Mouse (Mus musculus) midbrain, embryonic 15.5 days (tissue): ENCODE data around the gene Gm28051. TPM values are rescaled to one million over a fixed set of nuclear protein-coding genes. Genes with fewer than 3 reads are reported as not detected.

Experiments used
- ATAC-seq: fragments of 200-750 bp; cut with Nextera tagmentation; replicated peaks from 2 replicates; pipeline ENCODE4 v1.8.0; 2017; ENCODE audit warnings: moderate TSS enrichment
- H3K27ac ChIP-seq: fragments of 300-500 bp; sonication (generic); 2 replicates; pipeline ENCODE4 v1.5.1; 2015; ENCODE audit warnings: mild to moderate bottlenecking, inconsistent platforms
- H3K27me3 ChIP-seq: fragments of 300-500 bp; sonication (generic); replicated peaks from 2 replicates; pipeline ENCODE4 v1.6.1; 2015; ENCODE audit warnings: inconsistent platforms
- H3K36me3 ChIP-seq: fragments of 300-500 bp; sonication (generic); replicated peaks from 2 replicates; pipeline ENCODE4 v1.6.1; 2015; ENCODE audit warnings: inconsistent platforms
- H3K4me1 ChIP-seq: fragments of 300-500 bp; sonication (generic); 2 replicates; pipeline ENCODE4 v1.6.1; 2015; ENCODE audit warnings: inconsistent platforms
- H3K4me2 ChIP-seq: fragments of 300-500 bp; sonication (generic); 2 replicates; pipeline ENCODE4 v1.6.1; 2015; ENCODE audit warnings: inconsistent platforms, mild to moderate bottlenecking, moderate library complexity
- H3K4me3 ChIP-seq: fragments of 300-500 bp; sonication (generic); 2 replicates; pipeline ENCODE4 v1.5.1; 2015; ENCODE audit warnings: mild to moderate bottlenecking, inconsistent platforms
- H3K9ac ChIP-seq: fragments of 300-500 bp; sonication (generic); 2 replicates; pipeline ENCODE4 v1.6.1; 2015; ENCODE audit warnings: mild to moderate bottlenecking, inconsistent platforms
- H3K9me3 ChIP-seq: fragments of 300-500 bp; sonication (generic); 2 replicates; pipeline ENCODE4 v1.6.1; 2016; ENCODE audit warnings: inconsistent platforms
- WGBS: fragments of 180-500 bp; shearing (Covaris S2); methylation state at CpG from one replicate; pipeline ENCODE4 v1.1.7; 2015; ENCODE audit warnings: mixed read lengths; 5-methylcytosine and 5-hydroxymethylcytosine counted together
- polyA plus RNA-seq: library from polyadenylated mRNA; unstranded; fragments of >200 nt; fragmentation: Nextera tagmentation; extraction: Ambion mirVana; gene quantifications from 2 replicates; pipeline ENCODE4 v1.2.1, GENCODE M21; 2015

Gene Gm28051
- polyA plus RNA-seq, 1 experiment from 2014 or later: not detected

- Histone ChIP-seq H3K27ac (no peak overlapping the region), H3K4me3 (no peak overlapping the region), H3K4me2 (no peak overlapping the region), H3K4me1 (peaks cover 16% of the 10 kb centered on the region), H3K27me3 (no peaks in the 10 kb centered on the region), H3K36me3 (peaks cover 16% of the 10 kb centered on the region; the same call in 1 of the 2 replicates), H3K9ac (no peak overlapping the region), H3K9me3 (no peaks in the 10 kb centered on the region)
- ATAC-seq: no peak
Measured at GRCm38 (mm10) chr12:102763696-102764095, 6.1 kb upstream of the Gm28051 start.

DNA sequence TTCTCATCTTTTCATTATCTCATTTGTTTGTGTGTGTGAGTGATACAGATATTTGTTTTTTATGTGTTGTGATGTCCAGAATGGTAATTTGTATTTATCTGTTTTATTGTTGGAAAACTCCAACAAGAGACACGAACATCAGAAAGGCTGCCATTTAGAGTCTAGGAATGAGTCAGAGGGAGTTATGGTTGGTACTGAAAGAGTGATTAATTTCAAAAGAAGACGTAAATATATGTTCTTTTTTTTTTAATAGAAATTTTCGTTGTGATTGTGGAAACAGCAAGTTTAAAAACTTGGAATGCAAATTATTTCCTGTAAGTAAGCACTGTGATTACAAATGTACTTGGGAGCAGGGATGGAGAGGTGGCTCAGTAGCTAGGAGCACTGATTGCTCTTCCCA, 4.1 kb upstream of the Gm28051 start:
- Histone ChIP-seq H3K4me2 (no peak overlapping the region), H3K4me3 (no peak overlapping the region), H3K9me3 (no peaks in the 10 kb centered on the region), H3K4me1 (peaks cover 21% of the 10 kb centered on the region), H3K27ac (no peak overlapping the region), H3K27me3 (no peaks in the 10 kb centered on the region), H3K36me3 (peaks cover 12% of the 10 kb centered on the region; the same call in 1 of the 2 replicates), H3K9ac (no peak overlapping the region)
- ATAC-seq: no peak
- WGBS: 95% methylated on average over 3 of the region's 3 CpGs

DNA sequence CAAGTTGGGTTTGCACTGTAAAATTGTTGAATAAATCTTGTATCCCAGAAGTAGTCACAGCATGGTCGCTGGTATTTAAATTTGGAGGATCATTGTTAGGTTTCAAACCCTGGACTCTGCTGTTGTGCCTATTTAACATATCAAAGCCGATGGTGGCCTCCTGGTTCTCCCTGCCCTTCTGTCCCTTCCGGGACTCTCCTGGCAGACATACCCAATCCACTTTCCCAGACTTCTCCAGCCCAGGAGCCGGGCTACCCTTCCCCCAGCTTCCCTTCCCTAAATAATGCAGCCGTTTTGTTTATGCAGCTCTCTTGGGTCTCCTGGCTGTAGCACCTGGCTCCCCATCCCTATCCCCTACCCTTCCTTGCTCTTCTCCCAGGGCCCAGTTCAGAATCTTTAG, 1.4 kb upstream of the Gm28051 start:
- Histone ChIP-seq H3K9ac (peak overlapping the region; percentile 83), H3K4me1 (peaks cover 33% of the 10 kb centered on the region), H3K4me2 (peak overlapping the region; percentile 81), H3K9me3 (no peaks in the 10 kb centered on the region), H3K27ac (no peak overlapping the region), H3K36me3 (peaks cover 4% of the 10 kb centered on the region; the same call in 1 of the 2 replicates), H3K4me3 (peak overlapping the region; percentile 85), H3K27me3 (no peaks in the 10 kb centered on the region)
- no peak for ATAC-seq
- WGBS: 1% methylated on average over 5 of the region's 5 CpGs

DNA sequence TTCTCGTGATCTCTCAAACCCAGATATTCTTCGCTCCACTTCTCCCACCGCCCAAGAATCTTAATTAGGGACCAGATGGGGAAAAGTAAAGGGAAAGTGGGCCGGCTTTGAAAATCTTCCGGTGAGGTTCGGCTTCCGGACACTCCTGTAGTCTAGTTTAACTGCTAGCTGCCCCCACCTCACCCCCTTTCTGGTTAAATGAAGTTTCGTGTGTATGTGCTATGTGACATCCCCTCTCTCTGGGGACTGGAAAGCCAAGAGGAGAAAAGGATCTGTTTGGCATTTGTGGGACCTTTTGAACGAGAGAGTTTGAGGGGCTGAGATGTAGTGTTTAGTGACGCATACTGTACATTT, 815 bp upstream of the Gm28051 start, which contains the start of gene Gm20604:
Gene Gm20604, minus strand, starts transcription at position 270 of the 354 bp plus-strand sequence.
- Histone ChIP-seq H3K27me3 (no peaks in the 10 kb centered on the region), H3K4me3 (peak within 1 kb of the TSS; percentile 85), H3K9ac (peak within 1 kb of the TSS; percentile 83), H3K4me2 (peak within 1 kb of the TSS; percentile 81), H3K9me3 (no peaks in the 10 kb centered on the region), H3K27ac (peak within 1 kb of the TSS; percentile 89), H3K4me1 (peaks cover 33% of the 10 kb centered on the region), H3K36me3 (no peaks in the 10 kb centered on the region; the same call in 1 of the 2 replicates)
- under 1% methylated on average over 10 of the region's 10 CpGs for WGBS
- no peak for ATAC-seq

- Histone ChIP-seq H3K36me3 (no peaks in the 10 kb centered on the region), H3K9ac (peak overlapping the region; percentile 57), H3K4me3 (peak overlapping the region; percentile 85), H3K4me1 (peaks cover 33% of the 10 kb centered on the region), H3K4me2 (peak overlapping the region; percentile 69), H3K27ac (peak overlapping the region; percentile 89), H3K9me3 (no peaks in the 10 kb centered on the region), H3K27me3 (no peaks in the 10 kb centered on the region)
- peak; percentile 90 for ATAC-seq
- WGBS: 1% methylated on average over 46 of the region's 46 CpGs
Measured at GRCm38 (mm10) chr12:102757055-102757688, 393 bp downstream of the Gm28051 start.

DNA sequence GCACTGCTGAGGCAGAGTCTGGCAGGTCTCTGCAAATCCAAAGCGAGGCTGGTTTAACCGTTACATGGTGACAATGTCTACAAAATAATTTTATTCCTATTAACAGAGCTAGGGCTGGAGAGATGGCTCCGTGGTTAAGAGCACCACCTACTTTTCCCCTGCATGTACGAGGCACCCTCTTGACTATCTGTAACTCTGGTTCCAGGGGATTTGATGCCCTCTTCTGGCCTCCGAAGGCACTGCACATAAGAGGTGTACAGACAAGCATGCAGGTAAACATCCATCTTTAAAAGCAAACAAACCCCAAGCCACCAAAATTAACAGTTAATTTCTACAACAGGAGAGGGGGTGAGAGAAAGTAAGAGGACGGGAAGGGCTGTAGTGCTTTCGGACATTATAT, 1.3 kb downstream of the Gm28051 start:
- 88% methylated on average over 7 of the region's 7 CpGs for WGBS
- Histone ChIP-seq H3K9me3 (no peaks in the 10 kb centered on the region), H3K27ac (no peak overlapping the region), H3K4me3 (peak overlapping the region; percentile 85), H3K9ac (no peak overlapping the region), H3K4me2 (peak overlapping the region; percentile 69), H3K27me3 (no peaks in the 10 kb centered on the region), H3K4me1 (peaks cover 33% of the 10 kb centered on the region), H3K36me3 (no peaks in the 10 kb centered on the region)
- no peak for ATAC-seq

DNA sequence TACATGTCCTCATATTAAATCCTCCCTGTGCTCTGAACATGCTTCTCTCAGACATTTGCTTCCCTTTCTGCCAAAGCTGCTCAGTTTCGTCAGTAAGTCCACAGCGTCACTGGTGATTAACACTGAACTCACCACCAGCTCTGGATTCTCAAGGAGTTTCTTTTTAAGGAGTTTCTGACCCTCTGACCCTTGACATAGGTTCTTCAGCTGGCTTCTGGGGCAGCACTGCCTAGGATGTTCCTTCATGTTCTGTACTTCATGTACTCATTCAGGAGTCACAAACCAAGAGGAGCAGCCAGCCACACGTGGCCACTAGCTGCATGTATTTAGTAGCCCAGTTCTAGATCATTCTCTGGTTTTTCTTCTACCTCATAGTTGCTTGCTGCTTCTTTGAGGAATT, 9.3 kb downstream of the Gm28051 start:
- H3K9ac ChIP-seq: no peak overlapping the region
- H3K9me3 ChIP-seq: no peaks in the 10 kb centered on the region
- WGBS: 93% methylated on average over 3 of the region's 3 CpGs
- H3K4me1 ChIP-seq: peaks cover 12% of the 10 kb centered on the region
- no peak for ATAC-seq
- no peak overlapping the region for H3K4me3 ChIP-seq
- no peak overlapping the region for H3K27ac ChIP-seq
- no peaks in the 10 kb centered on the region for H3K36me3 ChIP-seq
- no peaks in the 10 kb centered on the region for H3K27me3 ChIP-seq
- no peak overlapping the region for H3K4me2 ChIP-seq

DNA sequence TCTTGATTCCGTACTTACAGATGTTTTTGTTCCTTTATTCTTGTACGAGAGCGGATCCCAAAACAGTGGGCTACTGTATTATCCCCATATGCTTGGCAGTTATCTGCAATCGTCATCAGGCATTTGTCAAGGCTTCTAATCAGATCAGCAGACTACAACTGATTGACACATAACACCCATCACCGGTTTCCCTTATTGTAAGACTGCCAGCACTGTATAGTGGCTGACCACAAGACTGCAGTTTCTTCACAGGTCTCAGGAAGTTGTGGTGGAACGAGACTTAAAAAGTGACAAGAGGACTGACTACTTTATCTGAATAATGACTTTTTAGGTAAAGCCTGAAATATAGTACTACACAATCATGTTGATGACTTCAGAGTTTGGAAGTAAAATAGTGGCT, 12.7 kb downstream of the Gm28051 start:
- peak overlapping the region; percentile 88 for H3K4me2 ChIP-seq
- H3K27ac ChIP-seq: no peak overlapping the region
- no peak for ATAC-seq
- WGBS: 66% methylated on average over 6 of the region's 6 CpGs
- H3K9me3 ChIP-seq: no peaks in the 10 kb centered on the region
- H3K36me3 ChIP-seq: no peaks in the 10 kb centered on the region
- peak overlapping the region; percentile 83 for H3K4me3 ChIP-seq
- peaks cover 29% of the 10 kb centered on the region for H3K4me1 ChIP-seq
- no peak overlapping the region for H3K9ac ChIP-seq
- H3K27me3 ChIP-seq: no peaks in the 10 kb centered on the region

DNA sequence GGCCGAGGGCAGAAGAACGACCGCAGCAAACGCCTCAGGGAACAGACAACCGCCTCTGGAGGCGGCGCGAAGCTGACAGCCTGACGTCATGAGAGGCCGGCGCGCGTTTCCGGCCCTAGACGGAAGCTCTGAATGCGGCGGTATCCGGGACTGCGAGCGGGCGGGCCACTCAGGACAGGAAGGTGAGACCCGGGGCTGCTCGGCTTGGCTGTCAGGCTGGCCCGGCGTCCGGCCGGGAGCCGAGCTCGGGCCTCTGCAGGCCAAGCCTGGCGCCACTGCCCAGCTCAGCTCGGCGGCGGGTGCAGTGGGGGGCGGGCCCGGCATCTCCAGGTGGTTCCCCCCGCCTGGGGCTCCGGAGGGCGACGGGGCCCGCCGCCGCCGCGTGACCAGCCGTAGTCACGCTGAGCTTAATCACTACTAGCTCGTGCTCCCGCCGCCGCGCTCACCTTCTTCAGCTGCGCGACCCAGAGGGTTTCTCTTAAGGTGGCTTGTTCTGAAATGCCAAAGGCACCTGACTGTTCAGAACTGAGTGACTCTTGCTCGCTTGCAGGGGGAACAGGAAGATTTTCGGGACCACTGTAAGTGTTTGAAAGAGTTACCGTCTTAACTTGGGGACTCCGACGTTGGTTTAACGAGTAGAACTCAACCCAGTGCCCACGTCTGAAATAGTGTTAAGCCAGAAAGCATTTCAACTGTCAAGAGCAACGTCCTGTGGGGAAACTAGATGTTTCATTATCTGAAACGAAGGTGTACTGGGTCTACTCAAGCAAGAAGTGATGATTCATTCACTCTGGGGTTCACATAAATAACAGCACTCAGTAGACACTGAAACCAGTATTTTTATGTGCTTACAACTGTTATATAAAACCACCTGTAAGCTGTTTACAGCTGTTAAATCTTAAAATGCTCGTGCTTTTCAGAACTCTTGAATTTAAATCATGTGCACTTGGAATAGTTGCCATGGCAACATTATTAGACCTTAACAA, 13.7 kb downstream of the Gm28051 start, which contains the start of the genes Moap1 and Tmem251:
Gene Moap1, minus strand, starts transcription at position 73 of the 986 bp plus-strand sequence.
Gene Tmem251, plus strand, starts transcription at position 174 of the 986 bp plus-strand sequence.
- H3K9ac ChIP-seq: peak within 1 kb of the TSS; percentile 88
- no peaks in the 10 kb centered on the region for H3K9me3 ChIP-seq
- peak; percentile 97 for ATAC-seq
- under 1% methylated on average over 63 of the region's 63 CpGs for WGBS
- peak within 1 kb of the TSS; percentile 96 for H3K27ac ChIP-seq
- peak within 1 kb of the TSS; percentile 83 for H3K4me3 ChIP-seq
- no peaks in the 10 kb centered on the region for H3K27me3 ChIP-seq
- no peaks in the 10 kb centered on the region for H3K36me3 ChIP-seq
- H3K4me2 ChIP-seq: peak within 1 kb of the TSS; percentile 88
- H3K4me1 ChIP-seq: peaks cover 29% of the 10 kb centered on the region

DNA sequence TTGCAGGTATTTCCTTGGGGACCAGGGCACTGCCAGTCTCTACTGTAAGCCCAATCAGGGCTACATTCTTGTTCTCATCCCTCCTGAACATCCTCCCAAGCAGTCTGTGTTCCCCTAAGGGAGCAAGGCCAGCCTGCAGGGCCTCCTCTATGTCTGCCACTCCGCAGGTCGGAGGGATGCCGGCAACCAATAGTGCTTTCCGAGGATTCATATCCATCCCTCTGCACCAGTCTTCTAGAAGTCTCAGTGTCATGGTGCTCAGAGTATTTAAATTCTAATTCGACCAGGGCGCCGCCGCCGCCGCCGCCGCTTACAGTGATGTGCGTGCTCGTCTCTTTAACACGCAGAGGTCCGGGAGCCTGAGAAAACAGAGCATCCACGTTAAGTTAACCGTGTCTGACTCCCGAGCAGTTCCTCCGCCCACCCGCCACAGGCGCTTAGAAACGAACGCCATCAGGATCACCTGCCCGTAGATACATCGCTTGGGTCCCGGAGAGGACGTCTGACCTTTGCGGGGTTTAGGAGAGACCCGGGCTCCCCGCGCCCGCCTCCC, 14.5 kb downstream of the Gm28051 start:
- Histone ChIP-seq H3K27ac (peak overlapping the region; percentile 96), H3K9me3 (no peaks in the 10 kb centered on the region), H3K27me3 (no peaks in the 10 kb centered on the region), H3K9ac (peak overlapping the region; percentile 88), H3K4me3 (peak overlapping the region; percentile 83), H3K4me2 (peak overlapping the region; percentile 88), H3K36me3 (no peaks in the 10 kb centered on the region), H3K4me1 (peaks cover 29% of the 10 kb centered on the region)
- ATAC-seq: peak; percentile 71
- WGBS: under 1% methylated on average over 33 of the region's 33 CpGs

GRCm38 (mm10) chr12:102742056-102742455, 15.5 kb downstream of the Gm28051 start:
- no peaks in the 10 kb centered on the region for H3K9me3 ChIP-seq
- H3K9ac ChIP-seq: no peak overlapping the region
- no peak for ATAC-seq
- no peak overlapping the region for H3K27ac ChIP-seq
- peak overlapping the region; percentile 83; the same call in 1 of the 2 replicates for H3K4me3 ChIP-seq
- no peaks in the 10 kb centered on the region for H3K27me3 ChIP-seq
- WGBS: 92% methylated on average over 7 of the region's 7 CpGs
- H3K4me1 ChIP-seq: peaks cover 29% of the 10 kb centered on the region
- H3K36me3 ChIP-seq: no peaks in the 10 kb centered on the region
- peak overlapping the region; percentile 88; the same call in 1 of the 2 replicates for H3K4me2 ChIP-seq

DNA sequence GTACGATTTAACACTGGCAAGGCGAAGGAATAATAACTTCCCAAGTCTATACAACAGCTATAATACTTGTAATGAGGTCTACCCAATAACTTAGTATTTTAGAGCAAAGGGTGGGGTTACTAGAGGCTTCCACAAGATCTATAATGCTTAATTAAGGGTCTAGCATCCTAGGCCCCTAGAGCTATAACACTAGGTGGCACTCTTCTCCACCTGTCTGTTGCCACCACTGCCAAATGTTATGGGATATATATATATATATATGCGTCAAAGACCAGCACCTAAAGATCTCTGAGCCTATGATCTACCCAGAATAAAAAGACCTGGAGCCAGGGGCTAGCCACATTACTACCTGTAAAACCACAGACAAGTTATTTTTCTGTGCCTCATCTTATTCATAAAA, 17.3 kb downstream of the Gm28051 start:
- WGBS: 66% methylated on average over 3 of the region's 3 CpGs
- no peak overlapping the region for H3K4me2 ChIP-seq
- no peak overlapping the region for H3K9ac ChIP-seq
- no peaks in the 10 kb centered on the region for H3K36me3 ChIP-seq
- no peak for ATAC-seq
- H3K4me1 ChIP-seq: peaks cover 27% of the 10 kb centered on the region
- H3K27me3 ChIP-seq: no peaks in the 10 kb centered on the region
- H3K27ac ChIP-seq: no peak overlapping the region
- H3K4me3 ChIP-seq: no peak overlapping the region
- H3K9me3 ChIP-seq: no peaks in the 10 kb centered on the region
